Mouse (Mus musculus): ENCODE results near the gene Stag1.

DNA sequence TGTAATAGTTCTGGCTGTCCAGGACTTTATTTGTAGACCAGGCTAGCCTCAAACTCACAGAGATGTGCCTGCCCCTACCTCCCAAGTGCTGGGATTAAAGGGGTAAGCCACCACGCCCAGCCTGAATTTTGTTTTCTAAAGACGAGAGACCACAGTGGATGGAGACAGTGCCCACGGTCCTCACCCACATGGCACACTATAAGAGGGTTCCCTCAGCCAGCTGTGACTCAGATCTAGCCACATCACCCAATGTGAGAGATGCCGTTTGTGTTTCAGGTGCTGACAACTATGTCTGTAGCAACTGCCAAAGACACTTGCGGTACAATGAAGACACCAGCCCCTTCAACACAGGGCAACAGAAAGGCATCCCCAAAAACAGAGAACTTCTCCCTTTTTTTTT lies 389.4 kb downstream of the Stag1 start:
- no peak for TF ChIP-seq ZNF384 (IDR thresholded peaks at IDR 0.05; ENCODE audit: low read depth, low read length)
- TF ChIP-seq ZC3H11A (IDR thresholded peaks at IDR 0.05; ENCODE audit: borderline replicate concordance, low read depth, low read length) = no peak
- no peak for TF ChIP-seq HCFC1 (IDR thresholded peaks at IDR 0.05; ENCODE audit: borderline replicate concordance, insufficient read depth, low read length)
- TF ChIP-seq MAFK (IDR thresholded peaks at IDR 0.05; ENCODE audit: insufficient read depth, low read depth, low read length) = no peak
- TF ChIP-seq CHD2 (IDR thresholded peaks at IDR 0.05; ENCODE audit: low read depth, low read length) = no peak
